Mouse (Mus musculus): ENCODE measurements around the gene Nasp. TPM values are rescaled to one million over a fixed set of nuclear protein-coding genes. Genes with fewer than 3 reads are reported as not detected.
A peak's percentile ranks its signal among the peaks of the same experiment; 100 is the strongest.

Gene Nasp
- polyA plus RNA-seq, 1 experiment, result 5.4 TPM

- 25% methylated on average over 6 of the region's 6 CpGs for WGBS
- no peak for DNase-seq (ENCODE audit: low read depth, low spot score)
Observed at GRCm38 (mm10) chr4:116644326-116644725, 16.6 kb upstream of the Nasp start.

GRCm38 (mm10) chr4:116642071-116642470 lies 14.3 kb upstream of the Nasp start:
- WGBS, result 100% methylated on average over 1 of the region's 1 CpGs
- DNase-seq (ENCODE audit: low read depth, low spot score), result no peak

- DNase-seq (ENCODE audit: low read depth, low spot score), result no peak
- WGBS, result 90% methylated on average over 6 of the region's 6 CpGs
Observed at GRCm38 (mm10) chr4:116638821-116639220, 11.1 kb upstream of the Nasp start.

GRCm38 (mm10) chr4:116635197-116635596 lies 7.5 kb upstream of the Nasp start:
- WGBS, result 92% methylated on average over 1 of the region's 1 CpGs
- no peak for DNase-seq (ENCODE audit: low read depth, low spot score)

GRCm38 (mm10) chr4:116627359-116627716 lies 403 bp downstream of the Nasp start:
- WGBS, result under 1% methylated on average over 13 of the region's 13 CpGs
- peak; percentile 88 for DNase-seq (ENCODE audit: low read depth, low spot score)

- WGBS, result under 1% methylated on average over 53 of the region's 53 CpGs
- DNase-seq (ENCODE audit: low read depth, low spot score), result peak; percentile 67
Observed at GRCm38 (mm10) chr4:116626658-116627358, 933 bp downstream of the Nasp start.

GRCm38 (mm10) chr4:116624831-116625230 lies 2.9 kb downstream of the Nasp start:
- 92% methylated on average over 4 of the region's 4 CpGs for WGBS
- DNase-seq (ENCODE audit: low read depth, low spot score), result no peak

GRCm38 (mm10) chr4:116615237-116615636 lies 12.5 kb downstream of the Nasp start:
- 97% methylated on average over 2 of the region's 2 CpGs for WGBS
- no peak for DNase-seq (ENCODE audit: low read depth, low spot score)

GRCm38 (mm10) chr4:116612621-116613020 lies 15.1 kb downstream of the Nasp start:
- 93% methylated on average over 2 of the region's 2 CpGs for WGBS
- no peak for DNase-seq (ENCODE audit: low read depth, low spot score)

GRCm38 (mm10) chr4:116596978-116597881 lies 30.5 kb downstream of the Nasp start:
- peak; percentile 86 for DNase-seq (ENCODE audit: low read depth, low spot score)
- WGBS, result under 1% methylated on average over 50 of the region's 50 CpGs

GRCm38 (mm10) chr4:116596379-116596778 lies 31.4 kb downstream of the Nasp start, which contains the start of gene Ccdc17:
Gene Ccdc17, plus strand, starts transcription at chr4:116596654.
- whole genome bisulfite sequencing, result 11% methylated on average over 5 of the region's 5 CpGs
- peak; percentile 46 for DNase-seq (ENCODE audit: low read depth, low spot score)

- no peak for DNase-seq (ENCODE audit: low read depth, low spot score)
- 74% methylated on average over 8 of the region's 8 CpGs for WGBS
Observed at GRCm38 (mm10) chr4:116595793-116596192, 31.9 kb downstream of the Nasp start.

- WGBS, result under 1% methylated on average over 15 of the region's 15 CpGs
Observed at GRCm38 (mm10) chr4:116558151-116558882, 69.4 kb downstream of the Nasp start.

GRCm38 (mm10) chr4:116557306-116558121 lies 70.2 kb downstream of the Nasp start, which contains the start of gene Gpbp1l1:
Gene Gpbp1l1, plus strand, starts transcription at chr4:116557658.
- WGBS, result under 1% methylated on average over 78 of the region's 78 CpGs
- peak; percentile 86 for DNase-seq (ENCODE audit: low read depth, low spot score)

More at GRCm38 (mm10) chr4:116558151-116558882, 69.4 kb downstream of the Nasp start:
- DNase-seq (ENCODE audit: low read depth, low spot score), result no peak

- peak; percentile 85 for DNase-seq (ENCODE audit: low read depth, low spot score)
- WGBS, result under 1% methylated on average over 28 of the region's 28 CpGs
Observed at GRCm38 (mm10) chr4:116556561-116557305, 71.0 kb downstream of the Nasp start.

GRCm38 (mm10) chr4:116555413-116556300 lies 72.1 kb downstream of the Nasp start, which contains the start of gene Tmem69:
Gene Tmem69, minus strand, starts transcription at chr4:116555936.
- WGBS, result 4% methylated on average over 23 of the region's 23 CpGs
- DNase-seq (ENCODE audit: low read depth, low spot score), result peak; percentile 60

GRCm38 (mm10) chr4:116553035-116553434 lies 74.7 kb downstream of the Nasp start:
- WGBS, result 86% methylated on average over 3 of the region's 3 CpGs
- no peak for DNase-seq (ENCODE audit: low read depth, low spot score)
